Mouse (Mus musculus): ENCODE measurements at regions not wholly inside any gene's neighbourhood (a gene's known extent, or its start where the extent isn't known, plus 50 kb on each side); places are given as distances from the start of the nearest gene placed in this dataset.

DNA sequence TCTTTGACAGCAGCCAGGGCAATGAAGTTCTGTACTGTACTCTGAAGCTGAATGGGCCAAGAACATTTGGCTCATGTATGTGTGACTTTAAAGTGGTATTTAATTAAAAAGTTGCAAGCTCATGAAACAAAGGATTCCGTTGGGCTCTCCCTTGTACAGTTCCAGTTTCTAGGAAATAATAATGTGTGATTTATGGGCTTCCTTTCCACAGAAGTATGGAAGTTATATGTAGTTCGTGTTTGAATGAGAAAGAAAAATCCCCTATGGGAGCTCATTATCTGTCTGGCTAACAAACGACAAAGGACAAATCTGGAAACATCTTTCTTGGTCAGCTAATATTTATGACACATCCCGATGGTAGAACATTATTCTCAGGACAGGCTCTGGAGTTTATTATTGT, 221.1 kb downstream of the Wnt5a start:
- Histone ChIP-seq H3K9me3 (ENCODE audit: control insufficient read depth, low read length) (no peaks in the 10 kb centered on the region), H3K4me2 (ENCODE audit: low read depth) (no peak overlapping the region), H3K36me3 (replicated peaks; ENCODE audit: control insufficient read depth, insufficient read depth, low read depth) (no peaks in the 10 kb centered on the region), H3K4me1 (replicated peaks; ENCODE audit: control insufficient read depth in 2 of 2, insufficient read depth in 2 of 2, low read length in 1 of 2) (no peaks in the 10 kb centered on the region), H3K9ac (replicated peaks) (no peak overlapping the region), H3K27me3 (ENCODE audit: control insufficient read depth, insufficient read depth, low read length) (no peaks in the 10 kb centered on the region), H3K27ac (no peak overlapping the region), H3K4me3 (ENCODE audit: insufficient read depth in 1 of 2, low read depth in 2 of 2, low read length in 2 of 2) (no peak overlapping the region)
- ATAC-seq (ENCODE audit: insufficient read depth) (no peak), DNase-seq (ENCODE audit: low read depth in 3 of 3, low spot score in 3 of 3) (no peak)
- TF ChIP-seq CTCF (IDR thresholded peaks at IDR 0.05; ENCODE audit: low read depth) (no peak), EP300 (IDR thresholded peaks at IDR 0.05; ENCODE audit: low read depth) (no peak)
- 49% methylated on average over 4 of the region's 4 CpGs for WGBS (ENCODE audit: insufficient replicate concordance)

DNA sequence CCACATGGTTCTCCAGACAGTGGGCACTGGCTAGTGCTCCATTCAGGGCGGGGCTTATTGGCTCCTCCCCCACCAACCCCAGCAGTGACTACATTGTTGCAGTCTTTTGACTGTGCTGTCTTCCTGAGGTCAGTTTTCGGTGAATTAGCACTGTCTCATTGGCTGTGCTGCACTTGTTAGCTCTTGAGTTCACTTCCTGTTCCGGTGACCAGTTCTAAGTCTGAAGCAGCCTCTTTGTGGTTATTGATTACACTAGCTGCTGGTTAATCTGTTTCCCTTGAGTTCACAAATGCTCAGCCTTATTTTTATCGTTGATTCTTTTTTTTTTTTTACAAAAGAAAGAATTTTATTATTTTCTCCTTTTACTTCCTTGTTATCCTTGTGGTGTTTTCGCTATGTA, 228.9 kb downstream of the Wnt5a start:
- WGBS (ENCODE audit: insufficient replicate concordance), result 38% methylated on average over 5 of the region's 5 CpGs
- no peak overlapping the region for H3K4me3 ChIP-seq (ENCODE audit: insufficient read depth in 1 of 2, low read depth in 2 of 2, low read length in 2 of 2)
- H3K36me3 ChIP-seq (replicated peaks; ENCODE audit: control insufficient read depth, insufficient read depth, low read depth), result no peaks in the 10 kb centered on the region
- no peaks in the 10 kb centered on the region for H3K27me3 ChIP-seq (ENCODE audit: control insufficient read depth, insufficient read depth, low read length)
- no peak overlapping the region for H3K4me2 ChIP-seq (ENCODE audit: low read depth)
- H3K27ac ChIP-seq, result no peak overlapping the region
- no peaks in the 10 kb centered on the region for H3K9me3 ChIP-seq (ENCODE audit: control insufficient read depth, low read length)
- DNase-seq (ENCODE audit: low read depth in 3 of 3, low spot score in 3 of 3), result no peak
- H3K4me1 ChIP-seq (replicated peaks; ENCODE audit: control insufficient read depth in 2 of 2, insufficient read depth in 2 of 2, low read length in 1 of 2), result 0 out of 4 replicates have a peak, but pooled peaks cover 0 to 2% of the 10 kb centered on the region in 2 experiments
- H3K9ac ChIP-seq (replicated peaks), result no peak overlapping the region
- ATAC-seq (ENCODE audit: insufficient read depth), result no peak
- TF ChIP-seq CTCF (IDR thresholded peaks at IDR 0.05; ENCODE audit: low read depth) (no peak), EP300 (IDR thresholded peaks at IDR 0.05; ENCODE audit: low read depth) (no peak)

DNA sequence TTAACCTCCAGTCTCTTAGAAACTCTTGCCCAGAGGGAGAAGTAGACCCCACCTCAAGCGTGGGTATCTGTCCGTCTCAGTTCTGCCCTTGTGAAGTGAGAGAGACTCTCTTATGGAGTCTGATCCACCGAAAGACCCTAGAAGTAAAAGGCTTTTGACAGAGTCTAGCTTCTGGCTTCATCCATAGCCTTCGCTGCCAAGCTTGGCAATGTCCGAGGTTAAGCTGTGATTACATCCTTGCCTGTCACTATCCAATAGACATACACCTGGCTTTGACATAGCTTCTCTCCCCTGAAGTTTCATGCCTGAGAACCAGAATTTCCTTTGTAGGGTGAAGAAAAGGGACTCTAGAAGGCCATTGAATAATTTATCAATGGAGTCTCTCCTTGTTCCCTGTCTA, 230.9 kb downstream of the Wnt5a start:
- ATAC-seq (ENCODE audit: insufficient read depth) (no peak), DNase-seq (ENCODE audit: low read depth in 3 of 3, low spot score in 3 of 3) (no peak)
- no peaks in the 10 kb centered on the region for H3K27me3 ChIP-seq (ENCODE audit: control insufficient read depth, insufficient read depth, low read length)
- WGBS (ENCODE audit: insufficient replicate concordance), result 64% methylated on average over 5 of the region's 5 CpGs
- no peak overlapping the region for H3K9ac ChIP-seq (replicated peaks)
- no peak overlapping the region for H3K4me2 ChIP-seq (ENCODE audit: low read depth)
- no peak overlapping the region for H3K27ac ChIP-seq
- TF ChIP-seq EP300 (IDR thresholded peaks at IDR 0.05; ENCODE audit: low read depth) (no peak), CTCF (IDR thresholded peaks at IDR 0.05; ENCODE audit: low read depth) (no peak)
- no peaks in the 10 kb centered on the region for H3K36me3 ChIP-seq (replicated peaks; ENCODE audit: control insufficient read depth, insufficient read depth, low read depth)
- H3K4me3 ChIP-seq (ENCODE audit: insufficient read depth in 1 of 2, low read depth in 2 of 2, low read length in 2 of 2), result no peak overlapping the region
- H3K9me3 ChIP-seq (ENCODE audit: control insufficient read depth, low read length), result no peaks in the 10 kb centered on the region
- 0 out of 4 replicates have a peak, but pooled peaks cover 0 to 2% of the 10 kb centered on the region in 2 experiments for H3K4me1 ChIP-seq (replicated peaks; ENCODE audit: control insufficient read depth in 2 of 2, insufficient read depth in 2 of 2, low read length in 1 of 2)

DNA sequence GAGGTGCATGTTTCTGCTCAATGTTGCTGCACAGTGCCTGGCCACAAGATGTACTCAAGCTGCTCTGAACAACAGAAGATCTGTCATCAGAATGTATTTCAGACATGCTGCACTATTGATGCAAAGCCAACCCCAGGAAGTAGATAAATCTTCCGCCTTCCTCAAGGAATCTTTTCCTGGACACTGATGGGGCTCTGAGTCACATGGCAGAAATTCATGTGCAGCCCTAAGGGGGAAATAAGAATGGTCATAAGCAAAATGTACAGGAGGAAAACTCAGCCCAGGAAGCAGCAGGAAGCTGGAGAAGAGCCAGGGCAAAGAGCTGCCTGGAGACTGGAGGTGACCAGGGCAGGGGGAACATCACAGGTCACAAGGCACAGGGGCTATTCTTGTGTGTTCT, 235.5 kb downstream of the Wnt5a start:
- no peaks in the 10 kb centered on the region for H3K9me3 ChIP-seq (ENCODE audit: control insufficient read depth, low read length)
- TF ChIP-seq CTCF (IDR thresholded peaks at IDR 0.05; ENCODE audit: low read depth), result no peak
- TF ChIP-seq EP300 (IDR thresholded peaks at IDR 0.05; ENCODE audit: low read depth), result no peak
- no peaks in the 10 kb centered on the region for H3K4me1 ChIP-seq (replicated peaks; ENCODE audit: control insufficient read depth in 2 of 2, insufficient read depth in 2 of 2, low read length in 1 of 2)
- no peaks in the 10 kb centered on the region for H3K36me3 ChIP-seq (replicated peaks; ENCODE audit: control insufficient read depth, insufficient read depth, low read depth)
- no peak overlapping the region for H3K27ac ChIP-seq
- ATAC-seq (ENCODE audit: insufficient read depth) (no peak), DNase-seq (ENCODE audit: low read depth in 3 of 3, low spot score in 3 of 3) (no peak)
- no peak overlapping the region for H3K4me3 ChIP-seq (ENCODE audit: insufficient read depth in 1 of 2, low read depth in 2 of 2, low read length in 2 of 2)
- no peak overlapping the region for H3K9ac ChIP-seq (replicated peaks)
- H3K4me2 ChIP-seq (ENCODE audit: low read depth), result no peak overlapping the region
- 61% methylated on average over 1 of the region's 1 CpGs for WGBS (ENCODE audit: insufficient replicate concordance)
- H3K27me3 ChIP-seq (ENCODE audit: control insufficient read depth, insufficient read depth, low read length), result no peaks in the 10 kb centered on the region

DNA sequence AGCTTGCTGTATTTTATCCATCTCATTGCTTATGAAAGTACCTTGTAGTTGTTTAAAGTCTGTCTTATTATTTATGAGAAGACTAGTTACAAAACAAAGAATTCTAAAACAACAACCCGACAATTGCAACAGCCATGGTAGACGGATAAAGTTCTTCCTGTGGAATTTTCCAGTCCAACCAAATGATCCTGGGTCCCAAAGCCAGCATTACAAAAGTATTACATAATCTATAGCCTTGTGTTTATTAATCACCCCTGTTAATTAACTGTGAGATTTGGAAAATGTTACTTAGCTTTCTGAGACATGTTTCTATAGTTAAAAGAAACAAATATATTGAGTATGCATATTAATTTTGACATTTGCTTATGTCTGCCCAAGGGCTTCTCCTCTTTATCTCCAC, 236.9 kb downstream of the Wnt5a start:
- no peaks in the 10 kb centered on the region for H3K4me1 ChIP-seq (replicated peaks; ENCODE audit: control insufficient read depth in 2 of 2, insufficient read depth in 2 of 2, low read length in 1 of 2)
- no peaks in the 10 kb centered on the region for H3K9me3 ChIP-seq (ENCODE audit: control insufficient read depth, low read length)
- no peak overlapping the region for H3K4me2 ChIP-seq (ENCODE audit: low read depth)
- 52% methylated on average over 2 of the region's 2 CpGs for WGBS (ENCODE audit: insufficient replicate concordance)
- TF ChIP-seq CTCF (IDR thresholded peaks at IDR 0.05; ENCODE audit: low read depth) (no peak), EP300 (IDR thresholded peaks at IDR 0.05; ENCODE audit: low read depth) (no peak)
- no peak for DNase-seq (ENCODE audit: low read depth in 3 of 3, low spot score in 3 of 3)
- ATAC-seq (ENCODE audit: insufficient read depth), result no peak
- no peak overlapping the region for H3K9ac ChIP-seq (replicated peaks)
- H3K36me3 ChIP-seq (replicated peaks; ENCODE audit: control insufficient read depth, insufficient read depth, low read depth), result no peaks in the 10 kb centered on the region
- H3K4me3 ChIP-seq (ENCODE audit: insufficient read depth in 1 of 2, low read depth in 2 of 2, low read length in 2 of 2), result no peak overlapping the region
- no peaks in the 10 kb centered on the region for H3K27me3 ChIP-seq (ENCODE audit: control insufficient read depth, insufficient read depth, low read length)
- H3K27ac ChIP-seq, result no peak overlapping the region
